Comparison of ENCODE assay signal across 26 mouse cellular contexts in genomic region chr19:29893718-29894273, GRCm38 (mm10). TPM values are rescaled to one million over a fixed set of nuclear protein-coding genes. Genes with fewer than 3 reads are reported as not detected.
A peak's percentile ranks its signal among the peaks of the same experiment; 100 is the strongest.
DNase-seq lines count a peak whose midpoint lies in the region; ATAC-seq and TF ChIP-seq lines count a peak whose summit lies in the region.
"Had no signal": no experiment of that assay in that cellular context is flagged by ENCODE, and none has a peak within 500 bp of the region (broad histone marks: within the 10 kb centered on the region; RNA-seq: fewer than 3 reads in every experiment).

No protein-coding gene starts in this region.

- no peak overlapping the region for H3K9ac ChIP-seq in hindbrain, postnatal 0 days (replicated peaks; ENCODE audit: low read length)
- H3K9ac ChIP-seq: embryonic facial prominence, embryonic 13.5 days; forebrain, embryonic 13.5 days; lung, embryonic 15.5 days; midbrain, embryonic 15.5 days; neural tube, embryonic 13.5 days had no signal

- peak overlapping the region; percentile 26; the same call in 1 of the 2 replicates for H3K27ac ChIP-seq in hindbrain, postnatal 0 days
- no peak overlapping the region for H3K27ac ChIP-seq in hindbrain, embryonic 10.5 days
- H3K27ac ChIP-seq in embryonic facial prominence, embryonic 10.5 days (replicated peaks), result no peak overlapping the region
- H3K27ac ChIP-seq: embryonic facial prominence, embryonic 13.5 days; forebrain, embryonic 13.5 days; heart, embryonic 10.5 days; limb, embryonic 10.5 days; lung, embryonic 15.5 days; midbrain, embryonic 15.5 days; neural tube, embryonic 13.5 days had no signal

- no peak for TF ChIP-seq CTCF in hindbrain, postnatal 0 days (IDR thresholded peaks at IDR 0.05; ENCODE audit: low read depth)
- no peak for TF ChIP-seq CTCF in lung, adult 2 months (IDR thresholded peaks at IDR 0.05; ENCODE audit: insufficient read depth, low read length)

- no peaks in the 10 kb centered on the region for H3K27me3 ChIP-seq in hindbrain, postnatal 0 days (ENCODE audit: insufficient read depth, low read length)
- H3K27me3 ChIP-seq in hindbrain, embryonic 10.5 days (ENCODE audit: insufficient read depth, poor library complexity, severe bottlenecking), result no peaks in the 10 kb centered on the region
- H3K27me3 ChIP-seq in embryonic facial prominence, embryonic 10.5 days (replicated peaks; ENCODE audit: low read depth, poor library complexity, severe bottlenecking), result no peaks in the 10 kb centered on the region
- H3K27me3 ChIP-seq: embryonic facial prominence, embryonic 13.5 days; forebrain, embryonic 13.5 days; lung, embryonic 15.5 days; midbrain, embryonic 15.5 days; neural tube, embryonic 13.5 days had no signal

- 64% methylated on average over 4 of the region's 4 CpGs for WGBS in hindbrain, postnatal 0 days
- WGBS in hindbrain, embryonic 10.5 days, result 69% methylated on average over 4 of the region's 4 CpGs
- WGBS in embryonic facial prominence, embryonic 10.5 days, result 78% methylated on average over 4 of the region's 4 CpGs
- 83% methylated on average over 4 of the region's 4 CpGs for WGBS in lung, adult 2 months

- peak; percentile 73 for ATAC-seq in hindbrain, postnatal 0 days
- ATAC-seq: activated CD4-positive, CD25-positive, alpha-beta regulatory T cell, adult 4 months; CD4-positive, CD25-positive, alpha-beta regulatory T cell, adult 4 months; forebrain, embryonic 13.5 days; midbrain, embryonic 15.5 days had no signal

- H3K4me3 ChIP-seq in hindbrain, postnatal 0 days (ENCODE audit: low read length), result no peak overlapping the region
- H3K4me3 ChIP-seq in hindbrain, embryonic 10.5 days, result no peak overlapping the region
- H3K4me3 ChIP-seq in embryonic facial prominence, embryonic 10.5 days, result no peak overlapping the region
- H3K4me3 ChIP-seq in lung, adult 2 months (replicated peaks; ENCODE audit: extremely low read depth, low read depth, low read length), result no peak overlapping the region
- H3K4me3 ChIP-seq: embryonic facial prominence, embryonic 13.5 days; erythroblast, embryonic 14.5 days; forebrain, embryonic 13.5 days; heart, embryonic 10.5 days; limb, embryonic 10.5 days; lung, embryonic 15.5 days; midbrain, embryonic 15.5 days; myocyte; neural tube, embryonic 13.5 days had no signal

- TF ChIP-seq POLR2A in lung, adult 2 months (IDR thresholded peaks at IDR 0.05; ENCODE audit: borderline replicate concordance, extremely low read depth, low read depth, low read length), result no peak

- peak; percentile 42 for DNase-seq in hindbrain, postnatal 0 days (ENCODE audit: low spot score)
- DNase-seq in hindbrain, embryonic 10.5 days (ENCODE audit: low spot score), result no peak
- DNase-seq in Muller cell, postnatal 12 days (ENCODE audit: inconsistent ontology term), result peak; percentile 79
- peak; percentile 12 for DNase-seq in embryonic facial prominence, embryonic 10.5 days (ENCODE audit: low spot score)
- DNase-seq in retina, postnatal 1 day, result peak; percentile 80
- no peak for DNase-seq in MN1 (ENCODE audit: low spot score)
- no peak for DNase-seq in lung, adult 2 months
- DNase-seq: adrenal gland, adult 8-10 months; cerebellum, adult 9-10 months; heart, postnatal 4 days; kidney, adult 8-10 months; kidney, postnatal 10 days; lung, postnatal 4 days had no signal

- H3K36me3 ChIP-seq in hindbrain, postnatal 0 days (ENCODE audit: insufficient read depth, low read length), result no peaks in the 10 kb centered on the region
- no peaks in the 10 kb centered on the region for H3K36me3 ChIP-seq in hindbrain, embryonic 10.5 days
- no peaks in the 10 kb centered on the region for H3K36me3 ChIP-seq in embryonic facial prominence, embryonic 10.5 days (replicated peaks)
- H3K36me3 ChIP-seq: embryonic facial prominence, embryonic 13.5 days; heart, embryonic 10.5 days; limb, embryonic 10.5 days; lung, embryonic 15.5 days; midbrain, embryonic 15.5 days; neural tube, embryonic 13.5 days had no signal

- H3K4me2 ChIP-seq in hindbrain, postnatal 0 days (ENCODE audit: low read depth, low read length), result no peak overlapping the region
- H3K4me2 ChIP-seq: embryonic facial prominence, embryonic 13.5 days; forebrain, embryonic 13.5 days; liver, embryonic 11.5 days; lung, embryonic 15.5 days; midbrain, embryonic 15.5 days; neural tube, embryonic 13.5 days had no signal

- H3K4me1 ChIP-seq in hindbrain, postnatal 0 days (ENCODE audit: insufficient read depth, low read length), result 0 out of 2 replicates have a peak, but pooled peaks cover 3% of the 10 kb centered on the region
- peaks cover 11% of the 10 kb centered on the region for H3K4me1 ChIP-seq in hindbrain, embryonic 10.5 days (replicated peaks)
- H3K4me1 ChIP-seq in embryonic facial prominence, embryonic 10.5 days, result peaks cover 14% of the 10 kb centered on the region; the same call in 1 of the 2 replicates
- no peaks in the 10 kb centered on the region for H3K4me1 ChIP-seq in lung, adult 2 months (ENCODE audit: control insufficient read depth, insufficient read depth, low read length)
- H3K4me1 ChIP-seq: embryonic facial prominence, embryonic 13.5 days; forebrain, embryonic 13.5 days; heart, embryonic 10.5 days; limb, embryonic 10.5 days; lung, embryonic 15.5 days; midbrain, embryonic 15.5 days; neural tube, embryonic 13.5 days had no signal

- no peaks in the 10 kb centered on the region for H3K9me3 ChIP-seq in hindbrain, postnatal 0 days (ENCODE audit: low read length)
- no peaks in the 10 kb centered on the region for H3K9me3 ChIP-seq in hindbrain, embryonic 10.5 days
- H3K9me3 ChIP-seq in embryonic facial prominence, embryonic 10.5 days, result no peaks in the 10 kb centered on the region
- H3K9me3 ChIP-seq: embryonic facial prominence, embryonic 13.5 days; forebrain, embryonic 13.5 days; heart, embryonic 10.5 days; limb, embryonic 10.5 days; lung, embryonic 15.5 days; midbrain, embryonic 15.5 days; neural tube, embryonic 13.5 days had no signal

RNA-seq across cellular contexts. Expression of gene Il33, which starts 31.1 kb away (rescaled TPM):
- 13.7 and 15.3 TPM in 2 replicates for total RNA-seq in hindbrain, postnatal 0 days (2014; rRNA removed)
- 16.9 and 19.0 TPM in 2 replicates for polyA plus RNA-seq in hindbrain, postnatal 0 days (2015; fragmentation: Nextera tagmentation; extraction: Ambion mirVana)
- polyA plus RNA-seq in hindbrain, embryonic 10.5 days (2016; fragmentation: Nextera tagmentation; extraction: Ambion mirVana), result 0.66 and 0.84 TPM in 2 replicates
- polyA plus RNA-seq in embryonic facial prominence, embryonic 10.5 days (2016; fragmentation: Nextera tagmentation; extraction: Ambion mirVana), result 0.27 and 0.52 TPM in 2 replicates
- polyA plus RNA-seq in lung, adult 2 months (2012; rRNA removed), result 28.6 and 45.4 TPM in 2 replicates
- total RNA-seq: megakaryocyte-erythroid progenitor cell, adult 5-6 weeks had no signal
- polyA plus RNA-seq: activated CD4-positive, CD25-positive, alpha-beta regulatory T cell, adult 4 months; CD4-positive, CD25-positive, alpha-beta regulatory T cell, adult 4 months; erythroblast, embryonic 14.5 days had no signal

Comparison
In these comparisons a context has a peak if more than half of its experiments do, and no peak if none do; other contexts are left out.
1. DNase-seq: peak in hindbrain, postnatal 0 days (single experiment), Muller cell, postnatal 12 days (single experiment), embryonic facial prominence, embryonic 10.5 days (single experiment) and retina, postnatal 1 day (single experiment); none in hindbrain, embryonic 10.5 days (single experiment), MN1 (single experiment) and lung, adult 2 months (single experiment).